Mouse (Mus musculus) testis, adult 2 months (tissue): ENCODE measurements at regions not wholly inside any gene's neighbourhood (a gene's known extent, or its start where the extent isn't known, plus 50 kb on each side); places are given as distances from the start of the nearest gene placed in this dataset.

Source experiments
- CTCF ChIP-seq: fragments of 200-500 bp; IDR thresholded peaks from 2 replicates; pipeline ENCODE4 v1.5.1; 2012; ENCODE audit warnings: low read depth, mild to moderate bottlenecking, inconsistent platforms, low read length, moderate library complexity; ENCODE audit not compliant: control insufficient read depth, insufficient read depth, insufficient replicate concordance
- POLR2A ChIP-seq: fragments of 200-500 bp; IDR thresholded peaks from 2 replicates; pipeline ENCODE4 v1.6.1; 2012; ENCODE audit warnings: low read depth, mild to moderate bottlenecking, inconsistent platforms, low read length, moderate library complexity; ENCODE audit not compliant: control insufficient read depth

GRCm38 (mm10) chr13:71350787-71351186 lies 509.2 kb upstream of the Adamts16 start:
- TF ChIP-seq CTCF: no peak
- TF ChIP-seq POLR2A: no peak
